Mouse (Mus musculus) heart, postnatal 0 days (tissue): ENCODE data around the gene Vav3.

ENCODE experiments used
- CTCF ChIP-seq: IDR thresholded peaks from 2 replicates; pipeline ENCODE4 v1.5.1; 2016; ENCODE audit warnings: antibody characterized with exemption, control low read depth, low read depth
- EP300 ChIP-seq: IDR thresholded peaks from 2 replicates; pipeline ENCODE4 v1.6.1; 2016; ENCODE audit warnings: antibody characterized with exemption, low read depth

GRCm38 (mm10) chr3:109622361-109622760 is 281.9 kb downstream of the Vav3 start:
- TF ChIP-seq CTCF (no peak), EP300 (no peak)
